ENCODE assay signal across 8 mouse cellular contexts in genomic region chr7:141293852-141294471, GRCm38 (mm10). TPM values are rescaled to one million over a fixed set of nuclear protein-coding genes. Genes with fewer than 3 reads are reported as not detected.
DNase-seq lines count a peak whose midpoint lies in the region; ATAC-seq and TF ChIP-seq lines count a peak whose summit lies in the region.

No protein-coding gene starts in this region.

- intact Hi-C loops in heart, postnatal 10 days (cut with DNase I): no loop called here

- no peak overlapping the region for H3K27ac ChIP-seq in layer of hippocampus, adult 2 months
- no peak overlapping the region for H3K27ac ChIP-seq in liver, embryonic 14.5 days
- H3K27ac ChIP-seq in neural tube, embryonic 13.5 days (replicated peaks): no peak overlapping the region

- H3K27me3 ChIP-seq in liver, embryonic 14.5 days (ENCODE audit: control insufficient read depth, insufficient read depth, low read length): peaks cover 58% of the 10 kb centered on the region
- peaks cover 72% of the 10 kb centered on the region for H3K27me3 ChIP-seq in neural tube, embryonic 13.5 days

- no peak for TF ChIP-seq CTCF in layer of hippocampus, adult 2 months (conservative IDR thresholded peaks at IDR 0.05)
- TF ChIP-seq CTCF in liver, embryonic 14.5 days (IDR thresholded peaks at IDR 0.05; ENCODE audit: low read depth): no peak

- H3K36me3 ChIP-seq in liver, embryonic 14.5 days (replicated peaks; ENCODE audit: control insufficient read depth, insufficient read depth, low read depth): no peaks in the 10 kb centered on the region
- peaks cover 25% of the 10 kb centered on the region for H3K36me3 ChIP-seq in neural tube, embryonic 13.5 days

- WGBS in liver, embryonic 14.5 days (ENCODE audit: insufficient replicate concordance): 2% methylated on average over 53 of the region's 53 CpGs
- WGBS in neural tube, embryonic 13.5 days: 2% methylated on average over 53 of the region's 53 CpGs

- no peaks in the 10 kb centered on the region for H3K9me3 ChIP-seq in liver, embryonic 14.5 days (ENCODE audit: control insufficient read depth, low read length)
- H3K9me3 ChIP-seq in neural tube, embryonic 13.5 days: no peaks in the 10 kb centered on the region

- no peak for DNase-seq in layer of hippocampus, adult 2 months (ENCODE audit: low spot score in 2 of 2)
- no peak for DNase-seq in layer of hippocampus, adult 9-11 months
- DNase-seq in embryo, embryonic 10.5 days (ENCODE audit: low spot score): peak; percentile 63
- DNase-seq in heart, postnatal 10 days: peak; percentile 32 to 51
- no peak for DNase-seq in liver, embryonic 14.5 days (ENCODE audit: low read depth in 3 of 3, low spot score in 3 of 3)
- no peak for DNase-seq in frontal cortex, postnatal 25 days (ENCODE audit: low spot score in 2 of 2)

- no peaks in the 10 kb centered on the region for H3K4me1 ChIP-seq in liver, embryonic 14.5 days (replicated peaks; ENCODE audit: control insufficient read depth in 2 of 2, insufficient read depth in 2 of 2, low read length in 1 of 2)
- H3K4me1 ChIP-seq in neural tube, embryonic 13.5 days (replicated peaks): peaks cover 31% of the 10 kb centered on the region

- TF ChIP-seq EP300 in liver, embryonic 14.5 days (IDR thresholded peaks at IDR 0.05; ENCODE audit: low read depth): no peak

- peak overlapping the region; percentile 13; the same call in 1 of the 2 replicates for H3K4me2 ChIP-seq in liver, embryonic 14.5 days (ENCODE audit: low read depth)
- peak overlapping the region; percentile 63 for H3K4me2 ChIP-seq in neural tube, embryonic 13.5 days

- H3K9ac ChIP-seq in liver, embryonic 14.5 days (replicated peaks): no peak overlapping the region
- H3K9ac ChIP-seq in neural tube, embryonic 13.5 days: peak overlapping the region; percentile 60

- H3K4me3 ChIP-seq in layer of hippocampus, adult 2 months: peak overlapping the region; percentile 12; the same call in 1 of the 2 replicates
- H3K4me3 ChIP-seq in liver, embryonic 14.5 days (ENCODE audit: insufficient read depth in 1 of 2, low read depth in 2 of 2, low read length in 2 of 2): peak overlapping the region in 1 of 2 experiments; percentile 22; a peak in 1 of 4 replicates
- peak overlapping the region; percentile 34 for H3K4me3 ChIP-seq in neural tube, embryonic 13.5 days

- no peak for ATAC-seq in liver, embryonic 14.5 days (ENCODE audit: insufficient read depth)
- no peak for ATAC-seq in neural tube, embryonic 13.5 days (ENCODE audit: low read depth)
- no peak for ATAC-seq in frontal cortex, adult (ENCODE audit: low TSS enrichment)

RNA-seq across cellular contexts. Expression of gene Drd4, which starts 2.2 kb away (rescaled TPM):
- under 1 TPM; 0.20 to 0.23 TPM for total RNA-seq in layer of hippocampus, adult 2 months (2021)
- not detected for total RNA-seq in heart, postnatal 10 days (2021)
- not detected in 2 replicates for polyA plus RNA-seq in liver, embryonic 14.5 days (2012; rRNA removed)
- not detected in 2 replicates for polyA plus RNA-seq in liver, embryonic 14.5 days (2014; fragmentation: Nextera tagmentation; extraction: Ambion mirVana)
- polyA plus RNA-seq in neural tube, embryonic 13.5 days (2015; fragmentation: Nextera tagmentation; extraction: Ambion mirVana): 0.54 and 1.3 TPM in 2 replicates

RNA-seq across cellular contexts. Expression of gene Sct, which starts 15.0 kb away (rescaled TPM):
- not detected for total RNA-seq in layer of hippocampus, adult 2 months (2021)
- total RNA-seq in heart, postnatal 10 days (2021): under 1 TPM in 1 of 2 experiments, not detected in 1; 0.48 TPM
- 0.16 TPM in 1 of 2 replicates, not detected in the other for polyA plus RNA-seq in liver, embryonic 14.5 days (2012; rRNA removed)
- 0.22 and 0.30 TPM in 2 replicates for polyA plus RNA-seq in liver, embryonic 14.5 days (2014; fragmentation: Nextera tagmentation; extraction: Ambion mirVana)
- polyA plus RNA-seq in neural tube, embryonic 13.5 days (2015; fragmentation: Nextera tagmentation; extraction: Ambion mirVana): 3.3 and 5.8 TPM in 2 replicates

RNA-seq across cellular contexts. Expression of gene Cdhr5, which starts 17.4 kb away (rescaled TPM):
- not detected for total RNA-seq in layer of hippocampus, adult 2 months (2021)
- not detected for total RNA-seq in heart, postnatal 10 days (2021)
- 0.07 and 0.11 TPM in 2 replicates for polyA plus RNA-seq in liver, embryonic 14.5 days (2012; rRNA removed)
- 0.24 and 0.27 TPM in 2 replicates for polyA plus RNA-seq in liver, embryonic 14.5 days (2014; fragmentation: Nextera tagmentation; extraction: Ambion mirVana)
- polyA plus RNA-seq in neural tube, embryonic 13.5 days (2015; fragmentation: Nextera tagmentation; extraction: Ambion mirVana): not detected in 2 replicates

RNA-seq across cellular contexts. Expression of gene Irf7, which starts 27.7 kb away (rescaled TPM):
- total RNA-seq in layer of hippocampus, adult 2 months (2021): 1 to 10 TPM in 1 of 2 experiments, under 1 TPM in 1; 0.56 to 1.3 TPM
- 1 to 10 TPM; 1.7 TPM for total RNA-seq in heart, postnatal 10 days (2021)
- 4.6 and 5.4 TPM in 2 replicates for polyA plus RNA-seq in liver, embryonic 14.5 days (2012; rRNA removed)
- polyA plus RNA-seq in liver, embryonic 14.5 days (2014; fragmentation: Nextera tagmentation; extraction: Ambion mirVana): 4.8 and 5.1 TPM in 2 replicates
- 1.0 and 1.4 TPM in 2 replicates for polyA plus RNA-seq in neural tube, embryonic 13.5 days (2015; fragmentation: Nextera tagmentation; extraction: Ambion mirVana)

RNA-seq across cellular contexts. Expression of gene Deaf1, which starts 33.5 kb away (rescaled TPM):
- total RNA-seq in layer of hippocampus, adult 2 months (2021): 10 to 100 TPM; 74.1 to 77.0 TPM
- 10 to 100 TPM; 25.0 to 27.0 TPM for total RNA-seq in heart, postnatal 10 days (2021)
- 6.9 and 7.8 TPM in 2 replicates for polyA plus RNA-seq in liver, embryonic 14.5 days (2012; rRNA removed)
- 11.1 and 13.6 TPM in 2 replicates for polyA plus RNA-seq in liver, embryonic 14.5 days (2014; fragmentation: Nextera tagmentation; extraction: Ambion mirVana)
- polyA plus RNA-seq in neural tube, embryonic 13.5 days (2015; fragmentation: Nextera tagmentation; extraction: Ambion mirVana): 150 and 156 TPM in 2 replicates

Comparison
In these comparisons a context has a peak if more than half of its experiments do, and no peak if none do; other contexts are left out.
1. DNase-seq: peak in embryo, embryonic 10.5 days (single experiment) and heart, postnatal 10 days (2 of 2); none in layer of hippocampus, adult 2 months (0 of 2), layer of hippocampus, adult 9-11 months (single experiment), liver, embryonic 14.5 days (0 of 3) and frontal cortex, postnatal 25 days (0 of 2).